7 mouse cellular contexts compared by ENCODE assay signal in the genomic region with DNA sequence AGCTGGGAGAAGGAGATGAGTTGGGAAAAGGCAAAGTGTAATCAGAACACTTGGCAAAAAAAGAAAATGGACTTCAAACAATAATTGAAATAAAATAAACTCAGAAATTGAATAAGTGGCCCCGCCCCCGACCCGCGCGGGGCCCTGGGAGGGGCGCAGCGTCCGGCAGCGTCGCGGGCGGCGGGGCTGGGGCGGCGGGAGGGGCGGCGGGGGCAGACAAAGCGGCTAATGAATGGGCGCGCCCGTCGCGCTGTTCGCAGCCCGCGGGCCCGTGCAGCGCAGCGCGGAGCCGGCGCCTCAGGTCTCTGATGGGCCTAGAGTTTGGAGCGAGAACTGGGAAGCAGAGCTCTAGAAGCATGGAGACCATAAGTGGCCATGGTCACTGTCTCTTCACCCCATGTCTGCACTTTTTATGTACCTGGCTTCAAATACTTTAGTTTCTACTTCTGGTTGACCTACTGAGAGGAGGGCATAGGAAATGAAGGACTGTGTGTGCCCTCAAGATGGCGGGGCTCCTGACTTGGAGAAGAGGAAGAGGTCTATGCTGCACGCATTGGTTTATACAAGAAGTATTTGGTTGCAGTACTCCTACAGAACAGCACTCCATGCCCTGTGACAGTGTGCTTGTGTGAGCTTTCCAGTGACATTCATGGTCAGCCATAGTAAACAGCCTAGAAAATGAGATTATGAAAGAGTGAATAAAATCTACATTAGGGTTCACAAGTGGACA.
DNase-seq lines count a peak whose midpoint lies in the region; ATAC-seq and TF ChIP-seq lines count a peak whose summit lies in the region.
"Not testable (repeated sequence)": the region's sequence is repeated elsewhere in the genome, so short reads cannot be mapped to it uniquely, and the experiment has no call there.

No protein-coding gene starts in this region.

- DNase-seq in cerebellum, postnatal 25 days: peak; percentile 21 to 37
- DNase-seq in limb, embryonic 11.5 days (ENCODE audit: low spot score): peak; percentile 33
- DNase-seq in lung, embryonic 14.5 days: peak; percentile 37
- DNase-seq in midbrain, postnatal 0 days (ENCODE audit: low spot score): peak; percentile 1

- not testable (repeated sequence) for TF ChIP-seq CTCF in lung, embryonic 14.5 days (IDR thresholded peaks at IDR 0.05; ENCODE audit: low read depth); midbrain, postnatal 0 days (IDR thresholded peaks at IDR 0.05)

- peak; percentile 65 for ATAC-seq in erythroid progenitor cell, adult 5-6 weeks (replicated peaks; ENCODE audit: low FRiP score, poor library complexity, severe bottlenecking)
- 0 out of 2 replicates have a peak, but pooled peaks have one; percentile 39 for ATAC-seq in heart, embryonic 12.5 days (ENCODE audit: insufficient number of reproducible peaks, low FRiP score)
- ATAC-seq in hindbrain, embryonic 16.5 days: peak; percentile 87
- ATAC-seq in limb, embryonic 11.5 days (ENCODE audit: insufficient number of reproducible peaks, low FRiP score, low TSS enrichment, low read depth): peak; percentile 75; the same call in 1 of the 2 replicates
- peak; percentile 95 for ATAC-seq in lung, embryonic 14.5 days (ENCODE audit: insufficient read depth)
- ATAC-seq in midbrain, postnatal 0 days (ENCODE audit: low FRiP score): peak; percentile 72; the same call in 1 of the 2 replicates

- H3K4me1 ChIP-seq in heart, embryonic 12.5 days (replicated peaks); hindbrain, embryonic 16.5 days (ENCODE audit: control insufficient read depth, insufficient read depth, low read depth, low read length); limb, embryonic 11.5 days (ENCODE audit: control insufficient read depth, insufficient read depth, low read length); lung, embryonic 14.5 days (ENCODE audit: insufficient read depth); midbrain, postnatal 0 days (ENCODE audit: insufficient read depth, low read length): not testable (repeated sequence)

- WGBS in heart, embryonic 12.5 days: 4% methylated on average over 34 of the region's 35 CpGs
- 4% methylated on average over 23 of the region's 35 CpGs for WGBS in hindbrain, embryonic 16.5 days
- WGBS in limb, embryonic 11.5 days: under 1% methylated on average over 27 of the region's 35 CpGs
- under 1% methylated on average over 28 of the region's 35 CpGs for WGBS in lung, embryonic 14.5 days
- WGBS in midbrain, postnatal 0 days: 4% methylated on average over 28 of the region's 35 CpGs

- not testable (repeated sequence) for H3K27ac ChIP-seq in heart, embryonic 12.5 days (ENCODE audit: poor library complexity, severe bottlenecking); hindbrain, embryonic 16.5 days (ENCODE audit: low read depth, low read length); limb, embryonic 11.5 days (replicated peaks; ENCODE audit: low read depth, low read length); lung, embryonic 14.5 days (ENCODE audit: low read depth); midbrain, postnatal 0 days (ENCODE audit: low read depth, low read length)

- H3K36me3 ChIP-seq in heart, embryonic 12.5 days; hindbrain, embryonic 16.5 days (ENCODE audit: control insufficient read depth, insufficient read depth, low read length); limb, embryonic 11.5 days (ENCODE audit: control insufficient read depth, insufficient read depth, low read length); lung, embryonic 14.5 days (ENCODE audit: insufficient read depth); midbrain, postnatal 0 days (ENCODE audit: insufficient read depth, low read length): not testable (repeated sequence)

- H3K4me3 ChIP-seq in heart, embryonic 12.5 days: peak overlapping the region; percentile 51
- peak overlapping the region; percentile 43 for H3K4me3 ChIP-seq in hindbrain, embryonic 16.5 days (ENCODE audit: low read length)
- peak overlapping the region; percentile 10; the same call in 1 of the 2 replicates for H3K4me3 ChIP-seq in limb, embryonic 11.5 days (ENCODE audit: low read depth, low read length)
- H3K4me3 ChIP-seq in lung, embryonic 14.5 days (ENCODE audit: low read depth, low read length): peak overlapping the region; percentile 30
- H3K4me3 ChIP-seq in midbrain, postnatal 0 days (ENCODE audit: low read depth, low read length): peak overlapping the region; percentile 41

- 0 out of 2 replicates have a peak overlapping the region, but pooled peaks have one; percentile 41 for H3K9ac ChIP-seq in heart, embryonic 12.5 days
- H3K9ac ChIP-seq in hindbrain, embryonic 16.5 days (ENCODE audit: low read depth, low read length): peak overlapping the region; percentile 65
- H3K9ac ChIP-seq in limb, embryonic 11.5 days (ENCODE audit: low read length); lung, embryonic 14.5 days; midbrain, postnatal 0 days (replicated peaks; ENCODE audit: low read length, poor library complexity, severe bottlenecking): not testable (repeated sequence)

- not testable (repeated sequence) for H3K27me3 ChIP-seq in heart, embryonic 12.5 days (replicated peaks); hindbrain, embryonic 16.5 days (replicated peaks; ENCODE audit: control insufficient read depth, insufficient read depth, low read length); limb, embryonic 11.5 days (ENCODE audit: control insufficient read depth, insufficient read depth, low read length); lung, embryonic 14.5 days (ENCODE audit: insufficient read depth, low read length); midbrain, postnatal 0 days (ENCODE audit: insufficient read depth, low read length)

- peak overlapping the region; percentile 72 for H3K4me2 ChIP-seq in heart, embryonic 12.5 days
- peak overlapping the region; percentile 64 for H3K4me2 ChIP-seq in hindbrain, embryonic 16.5 days (ENCODE audit: low read length)
- H3K4me2 ChIP-seq in limb, embryonic 11.5 days (ENCODE audit: low read depth, severe bottlenecking): peak overlapping the region; percentile 38
- peak overlapping the region; percentile 57 for H3K4me2 ChIP-seq in lung, embryonic 14.5 days
- peak overlapping the region; percentile 52 for H3K4me2 ChIP-seq in midbrain, postnatal 0 days (ENCODE audit: low read depth, low read length, poor library complexity, severe bottlenecking)

- not testable (repeated sequence) for H3K9me3 ChIP-seq in heart, embryonic 12.5 days (replicated peaks); hindbrain, embryonic 16.5 days (ENCODE audit: control insufficient read depth, low read length); limb, embryonic 11.5 days (ENCODE audit: control insufficient read depth, low read length); lung, embryonic 14.5 days (ENCODE audit: low read depth, low read length); midbrain, postnatal 0 days (ENCODE audit: low read length)

Comparison
In these comparisons a context has a peak if more than half of its experiments do, and no peak if none do; other contexts are left out.
1. ATAC-seq: peak in every context shown above with its lines; median percentile 95 in lung, embryonic 14.5 days; 87 in hindbrain, embryonic 16.5 days; 75 in limb, embryonic 11.5 days; 72 in midbrain, postnatal 0 days; 65 in erythroid progenitor cell, adult 5-6 weeks; 39 in heart, embryonic 12.5 days.